Mouse (Mus musculus) brain, embryonic 18.5 days (tissue): Measurements from ENCODE around the gene Pask.

Source experiments
- DNase-seq: peaks from one replicate; pipeline ENCODE4 v3.0.0-alpha.2; 2012; ENCODE audit warnings: low read depth, low spot score

Gene Pask

DNA sequence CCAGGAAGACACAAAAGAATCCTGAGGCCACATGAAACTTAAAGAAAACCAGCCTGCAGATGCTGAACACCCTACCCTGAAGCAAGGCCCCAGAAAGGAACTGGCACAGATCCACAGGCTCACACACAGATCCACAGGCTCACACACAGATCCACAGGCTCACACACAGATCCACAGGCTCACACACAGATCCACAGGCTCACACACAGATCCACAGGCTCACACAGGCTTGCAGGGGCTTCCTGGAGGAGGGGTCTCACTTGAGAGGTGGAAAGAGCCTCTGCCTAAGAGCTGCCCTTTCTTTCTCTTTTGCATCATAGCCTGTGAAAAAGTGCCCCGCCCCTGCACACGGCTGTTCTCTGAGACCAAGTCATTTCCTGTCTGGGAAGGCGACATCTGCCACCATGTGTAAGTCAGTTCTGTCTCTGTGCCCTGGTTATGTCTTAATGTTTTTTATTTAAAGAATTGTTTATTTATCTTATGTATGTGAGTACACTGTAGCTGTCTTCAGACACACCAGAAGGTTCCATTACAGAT is 53.5 kb downstream of the Pask start:
- no peak for DNase-seq

DNA sequence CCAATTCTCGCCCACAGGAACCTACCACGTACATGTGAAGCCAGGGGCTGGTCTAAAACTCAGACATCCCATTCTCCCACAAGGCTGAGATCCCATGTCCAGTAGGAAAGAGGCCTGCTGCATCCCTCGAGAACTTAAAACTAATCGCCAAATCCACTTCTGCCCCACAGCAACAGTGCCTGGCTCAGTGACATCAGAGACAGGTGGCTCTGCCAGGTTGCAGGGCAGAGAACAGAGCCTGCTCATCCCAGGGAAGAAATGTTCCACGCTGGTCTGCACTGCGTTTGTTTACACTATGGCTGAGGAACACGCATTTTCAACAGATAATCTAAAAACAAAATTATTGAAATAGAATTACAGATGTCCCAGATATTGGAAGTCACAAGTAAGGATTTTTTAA is 66.2 kb downstream of the Pask start:
- DNase-seq, result no peak

DNA sequence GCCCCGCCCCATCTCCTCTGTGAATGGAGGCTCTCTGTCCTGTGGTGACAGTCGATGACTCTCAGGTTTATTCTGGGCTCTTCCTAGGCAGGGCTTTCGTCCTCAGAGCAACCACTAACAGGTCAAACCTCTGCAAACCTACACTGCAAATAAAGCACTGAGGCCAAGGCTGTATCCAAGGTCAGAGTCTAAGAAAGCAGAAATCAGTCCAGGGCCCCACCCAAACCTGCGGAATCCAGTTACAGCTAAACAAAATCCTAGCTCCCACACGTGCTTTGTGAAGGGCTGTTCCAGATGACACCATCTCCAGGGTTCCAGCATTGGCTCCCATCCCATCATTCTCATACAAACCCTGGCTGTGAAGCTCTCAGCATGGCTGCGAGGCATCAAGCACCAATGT is 67.7 kb downstream of the Pask start:
- DNase-seq, result no peak

DNA sequence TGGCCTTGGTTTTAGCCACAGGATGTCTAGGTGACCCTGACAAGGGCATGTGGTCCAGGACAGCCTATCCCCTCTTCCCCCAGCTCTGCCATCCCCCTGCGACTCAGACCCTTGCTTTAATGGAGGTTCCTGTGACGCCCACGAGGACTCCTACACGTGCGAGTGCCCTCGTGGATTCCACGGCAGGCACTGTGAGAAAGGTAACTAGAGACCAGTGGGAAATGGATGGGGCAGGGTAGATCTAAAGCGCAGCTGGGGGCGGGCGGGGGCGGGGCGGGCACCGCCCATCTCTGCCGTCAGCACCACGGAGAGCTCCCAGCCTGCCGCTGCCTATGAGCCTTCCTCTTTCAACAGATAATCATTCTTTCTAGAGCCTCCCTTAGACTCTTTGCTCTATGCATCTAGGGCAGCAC is 70.9 kb downstream of the Pask start:
- DNase-seq, result no peak

DNA sequence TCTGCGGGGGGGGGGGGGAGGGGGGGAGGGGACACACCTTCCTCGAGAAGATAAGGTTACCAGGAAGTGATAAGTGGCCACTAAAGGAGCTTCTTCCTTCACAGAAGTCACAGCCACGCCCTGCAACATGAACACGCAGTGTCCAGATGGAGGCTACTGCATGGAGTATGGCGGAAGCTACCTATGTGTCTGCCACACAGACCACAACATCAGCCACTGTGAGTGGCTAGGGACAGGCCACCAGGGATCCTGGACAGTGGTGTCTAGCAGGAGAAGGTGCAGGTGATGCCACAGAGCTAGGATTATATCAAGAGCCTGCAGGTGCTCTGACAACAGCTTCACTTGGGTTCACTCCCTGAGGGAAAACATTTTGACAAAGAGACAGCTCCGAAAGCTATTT is 71.5 kb downstream of the Pask start:
- no peak for DNase-seq

DNA sequence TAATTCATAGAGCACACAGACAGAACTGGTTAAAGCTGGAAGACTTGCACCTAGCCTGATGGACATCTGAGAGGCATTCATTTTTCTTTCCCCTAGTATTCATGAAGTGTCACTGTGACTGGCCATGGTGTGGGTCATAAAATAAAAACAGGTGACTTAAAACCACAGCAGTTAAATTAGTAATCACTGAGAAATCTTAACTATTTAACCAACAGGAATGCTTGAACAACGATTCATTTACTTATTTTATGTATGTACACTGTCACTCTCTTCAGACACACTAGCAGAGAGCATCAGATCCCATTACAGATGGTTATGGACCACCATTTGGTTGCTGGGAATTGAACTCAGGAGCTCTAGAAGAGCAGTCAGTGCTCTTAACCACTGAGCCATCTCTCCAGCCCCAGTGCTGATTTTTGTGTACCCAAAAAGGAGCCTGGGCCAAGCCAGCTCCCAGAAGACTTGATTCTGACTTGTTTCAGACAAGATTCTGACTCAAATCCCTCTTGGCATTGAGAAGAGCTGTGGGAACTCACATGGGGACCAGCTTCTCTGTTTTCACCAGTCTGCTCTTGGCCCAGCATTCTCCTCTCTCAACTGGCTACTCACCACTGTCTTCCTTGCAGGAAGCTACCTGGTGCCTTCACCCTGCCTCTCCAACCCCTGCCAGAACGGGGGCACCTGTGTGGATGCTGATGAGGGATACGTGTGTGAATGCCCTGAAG is 72.6 kb downstream of the Pask start:
- DNase-seq, result no peak

DNA sequence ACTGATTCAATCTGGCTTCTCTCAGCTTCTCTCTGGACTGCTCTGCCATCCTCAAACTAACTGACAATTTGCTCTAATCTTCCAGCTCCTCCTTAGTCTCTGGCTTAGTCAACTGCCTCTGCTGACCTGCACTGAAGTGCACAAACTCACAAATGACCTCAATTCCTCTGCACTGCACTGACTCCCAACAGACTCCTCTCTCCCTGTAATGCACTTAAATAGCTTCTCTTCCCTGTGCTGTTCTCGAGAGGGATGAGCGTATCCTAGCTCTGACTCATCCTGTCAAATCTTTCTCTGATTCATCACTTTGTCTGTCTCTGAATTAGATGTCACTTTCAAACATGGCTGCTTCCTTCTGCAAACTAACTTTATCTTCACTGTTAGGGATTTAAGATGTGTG is 75.0 kb downstream of the Pask start:
- no peak for DNase-seq

DNA sequence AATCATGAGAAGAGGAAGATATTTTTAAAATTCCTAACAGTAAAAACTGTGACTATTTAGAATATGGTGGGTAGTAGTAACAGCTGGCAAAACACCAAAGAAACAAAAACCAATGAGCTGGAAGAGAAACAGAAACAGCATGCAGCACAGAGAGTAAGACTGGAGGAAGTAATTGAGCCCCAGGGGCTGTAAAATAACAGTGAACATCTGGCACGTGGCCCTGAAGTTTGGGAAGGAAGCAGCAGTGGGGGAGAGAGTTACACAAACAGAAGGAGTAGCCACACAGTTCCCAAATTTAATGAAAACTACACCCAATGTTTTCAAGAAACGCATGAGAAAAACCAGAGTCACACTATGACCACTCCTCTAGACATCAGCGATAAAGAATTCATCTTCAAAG is 76.1 kb downstream of the Pask start:
- DNase-seq, result no peak
